Mouse (Mus musculus) forebrain, embryonic 11.5 days (tissue): ENCODE measurements around the gene Map4k3. TPM values are rescaled to one million over a fixed set of nuclear protein-coding genes. Genes with fewer than 3 reads are reported as not detected.
"Not testable (repeated sequence)": the region's sequence is repeated elsewhere in the genome, so short reads cannot be mapped to it uniquely, and the experiment has no call there.

Experiments
- ATAC-seq: fragments of 200-750 bp; cut with Nextera tagmentation; replicated peaks from 2 replicates; pipeline ENCODE4 v1.8.0; 2017; ENCODE audit warnings: moderate TSS enrichment; ENCODE audit not compliant: low FRiP score
- DNase-seq: peaks from one replicate; pipeline ENCODE4 v3.0.0-alpha.2; 2017; ENCODE audit warnings: low spot score
- H3K27ac ChIP-seq: fragments of 300-500 bp; sonication (generic); 2 replicates; pipeline ENCODE4 v1.5.1; 2014; ENCODE audit warnings: low read depth, low read length
- H3K27me3 ChIP-seq: fragments of 300-500 bp; sonication (generic); 2 replicates; pipeline ENCODE4 v1.6.1; 2014; ENCODE audit warnings: mild to moderate bottlenecking, low read length, mixed read lengths; ENCODE audit not compliant: control insufficient read depth, insufficient read depth
- H3K36me3 ChIP-seq: fragments of 300-500 bp; sonication (generic); 2 replicates; pipeline ENCODE4 v1.6.1; 2014; ENCODE audit warnings: mild to moderate bottlenecking, low read length, moderate library complexity, mixed read lengths; ENCODE audit not compliant: control insufficient read depth, insufficient read depth
- H3K4me1 ChIP-seq: fragments of 300-500 bp; sonication (generic); replicated peaks from 2 replicates; pipeline ENCODE4 v1.6.1; 2014; ENCODE audit warnings: low read length, mixed read lengths; ENCODE audit not compliant: control insufficient read depth, insufficient read depth
- H3K4me2 ChIP-seq: fragments of 300-500 bp; sonication (generic); 2 replicates; pipeline ENCODE4 v1.6.1; 2014; ENCODE audit warnings: low read depth, mild to moderate bottlenecking, low read length, moderate library complexity, mixed read lengths; ENCODE audit not compliant: severe bottlenecking
- H3K4me3 ChIP-seq: fragments of 300-500 bp; sonication (generic); 2 replicates; pipeline ENCODE4 v1.5.1; 2014; ENCODE audit warnings: low read depth, low read length
- H3K9ac ChIP-seq: fragments of 300-500 bp; sonication (generic); 2 replicates; pipeline ENCODE4 v1.6.1; 2014; ENCODE audit warnings: low read length
- H3K9me3 ChIP-seq: fragments of 300-500 bp; sonication (generic); 2 replicates; pipeline ENCODE4 v1.6.1; 2016; ENCODE audit warnings: low read length, mixed read lengths; ENCODE audit not compliant: control insufficient read depth
- WGBS: fragments of 180-500 bp; shearing (Covaris S2); extraction: QIAGEN DNeasy Blood & Tissue Kit; methylation state at CpG from one replicate; pipeline ENCODE4 v1.1.7; 2014; 5-methylcytosine and 5-hydroxymethylcytosine counted together
- polyA plus RNA-seq: library from polyadenylated mRNA; unstranded; fragments of >200 nt; fragmentation: Nextera tagmentation; extraction: Ambion mirVana; gene quantifications from 2 replicates; pipeline ENCODE4 v1.2.1, GENCODE M21; 2014

Gene Map4k3
- polyA plus RNA-seq, 1 experiment from 2014 or later: 28.1 TPM

- H3K27me3 ChIP-seq: no peaks in the 10 kb centered on the region
- 74% methylated on average over 12 of the region's 12 CpGs for WGBS
- H3K9ac ChIP-seq: no peak overlapping the region
- DNase-seq: no peak
- no peaks in the 10 kb centered on the region for H3K9me3 ChIP-seq
- H3K4me1 ChIP-seq: no peaks in the 10 kb centered on the region
- no peak overlapping the region for H3K27ac ChIP-seq
- no peak overlapping the region for H3K4me2 ChIP-seq
- ATAC-seq: no peak
- H3K4me3 ChIP-seq: no peak overlapping the region
- no peaks in the 10 kb centered on the region for H3K36me3 ChIP-seq
These were observed 5.0 kb upstream of the Map4k3 start for GRCm38 (mm10) chr17:80733121-80733800.

GRCm38 (mm10) chr17:80732256-80732655, 4.0 kb upstream of the Map4k3 start:
- no peaks in the 10 kb centered on the region for H3K9me3 ChIP-seq
- no peaks in the 10 kb centered on the region for H3K4me1 ChIP-seq
- DNase-seq (no peak), ATAC-seq (no peak)
- H3K27me3 ChIP-seq: no peaks in the 10 kb centered on the region
- 90% methylated on average over 4 of the region's 4 CpGs for WGBS
- no peak overlapping the region for H3K27ac ChIP-seq
- H3K9ac ChIP-seq: no peak overlapping the region
- no peak overlapping the region for H3K4me2 ChIP-seq
- no peak overlapping the region for H3K4me3 ChIP-seq
- H3K36me3 ChIP-seq: no peaks in the 10 kb centered on the region

- H3K9me3 ChIP-seq, ATAC-seq, H3K9ac ChIP-seq, H3K4me1 ChIP-seq, H3K27ac ChIP-seq, H3K4me3 ChIP-seq, H3K4me2 ChIP-seq, DNase-seq, H3K27me3 ChIP-seq, H3K36me3 ChIP-seq: not testable (repeated sequence)
- WGBS: 89% methylated on average over 6 of the region's 6 CpGs
These were observed 2.0 kb upstream of the Map4k3 start for GRCm38 (mm10) chr17:80730283-80730682.

- Histone ChIP-seq H3K4me2 (no peak overlapping the region), H3K36me3 (no peaks in the 10 kb centered on the region), H3K4me1 (no peaks in the 10 kb centered on the region; the same call in 1 of the 2 replicates), H3K27ac (no peak overlapping the region), H3K27me3 (no peaks in the 10 kb centered on the region), H3K9me3 (no peaks in the 10 kb centered on the region), H3K4me3 (no peak overlapping the region), H3K9ac (no peak overlapping the region)
- no peak for ATAC-seq
- DNase-seq: no peak
- WGBS: 84% methylated on average over 5 of the region's 5 CpGs
These were observed 1.5 kb upstream of the Map4k3 start for GRCm38 (mm10) chr17:80729825-80730224.

- Histone ChIP-seq H3K4me1 (no peaks in the 10 kb centered on the region; the same call in 1 of the 2 replicates), H3K9me3 (no peaks in the 10 kb centered on the region), H3K4me2 (no peak overlapping the region; the same call in 1 of the 2 replicates), H3K36me3 (no peaks in the 10 kb centered on the region), H3K4me3 (no peak overlapping the region), H3K27me3 (no peaks in the 10 kb centered on the region), H3K27ac (no peak overlapping the region), H3K9ac (no peak overlapping the region)
- WGBS: 22% methylated on average over 9 of the region's 9 CpGs
- ATAC-seq: no peak
- no peak for DNase-seq
These were observed 930 bp upstream of the Map4k3 start for GRCm38 (mm10) chr17:80729080-80729749.

- Histone ChIP-seq H3K4me2 (peak overlapping the region; percentile 78), H3K9ac (peak overlapping the region; percentile 88), H3K4me1 (no peaks in the 10 kb centered on the region; the same call in 1 of the 2 replicates), H3K27me3 (no peaks in the 10 kb centered on the region), H3K27ac (peak overlapping the region; percentile 89), H3K4me3 (peak overlapping the region; percentile 73), H3K9me3 (no peaks in the 10 kb centered on the region), H3K36me3 (no peaks in the 10 kb centered on the region)
- DNase-seq: peak; percentile 84
- peak; percentile 70 for ATAC-seq
- WGBS: under 1% methylated on average over 48 of the region's 54 CpGs
These were observed 839 bp downstream of the Map4k3 start for GRCm38 (mm10) chr17:80727341-80727951.

GRCm38 (mm10) chr17:80726821-80727220, 1.5 kb downstream of the Map4k3 start:
- Histone ChIP-seq H3K4me1 (no peaks in the 10 kb centered on the region; the same call in 1 of the 2 replicates), H3K9me3 (no peaks in the 10 kb centered on the region), H3K4me3 (peak overlapping the region; percentile 73), H3K27ac (no peak overlapping the region; the same call in 1 of the 2 replicates), H3K36me3 (no peaks in the 10 kb centered on the region), H3K27me3 (no peaks in the 10 kb centered on the region), H3K9ac (peak overlapping the region; percentile 88), H3K4me2 (peak overlapping the region; percentile 78)
- ATAC-seq (no peak), DNase-seq (no peak)
- 20% methylated on average over 8 of the region's 8 CpGs for WGBS

- Histone ChIP-seq H3K9ac (no peak overlapping the region), H3K9me3 (no peaks in the 10 kb centered on the region), H3K27ac (no peak overlapping the region), H3K36me3 (no peaks in the 10 kb centered on the region), H3K4me1 (peaks cover 2% of the 10 kb centered on the region; the same call in 1 of the 2 replicates), H3K4me2 (no peak overlapping the region), H3K27me3 (no peaks in the 10 kb centered on the region), H3K4me3 (no peak overlapping the region)
- 80% methylated on average over 6 of the region's 6 CpGs for WGBS
- no peak for ATAC-seq
- DNase-seq: no peak
These were observed 5.2 kb downstream of the Map4k3 start for GRCm38 (mm10) chr17:80723092-80723491.
